Mouse (Mus musculus): ENCODE measurements around the gene Ptgdr2.

The Ptgdr2 gene

GRCm38 (mm10) chr19:10930641-10931040 is 6.3 kb upstream of the Ptgdr2 start:
- DNase-seq (ENCODE audit: extremely low spot score) = no peak

GRCm38 (mm10) chr19:10935029-10935428 is 1.9 kb upstream of the Ptgdr2 start:
- peak; percentile 17 for DNase-seq (ENCODE audit: extremely low spot score)

- DNase-seq (ENCODE audit: extremely low spot score) = no peak
These were observed 883 bp upstream of the Ptgdr2 start for GRCm38 (mm10) chr19:10936077-10936476.

- no peak for DNase-seq (ENCODE audit: extremely low spot score)
These were observed 1.8 kb downstream of the Ptgdr2 start for GRCm38 (mm10) chr19:10938771-10939170.

GRCm38 (mm10) chr19:10940097-10940800 is 3.3 kb downstream of the Ptgdr2 start:
- DNase-seq (ENCODE audit: extremely low spot score) = peak; percentile 89

- DNase-seq (ENCODE audit: extremely low spot score) = no peak
These were observed 4.0 kb downstream of the Ptgdr2 start for GRCm38 (mm10) chr19:10940801-10941457.

- DNase-seq (ENCODE audit: extremely low spot score) = no peak
These were observed 7.0 kb downstream of the Ptgdr2 start for GRCm38 (mm10) chr19:10943955-10944354.

GRCm38 (mm10) chr19:10946506-10946905 is 9.5 kb downstream of the Ptgdr2 start:
- DNase-seq (ENCODE audit: extremely low spot score) = no peak

- DNase-seq (ENCODE audit: extremely low spot score) = no peak
These were observed 10.3 kb downstream of the Ptgdr2 start for GRCm38 (mm10) chr19:10947219-10947618.

- no peak for DNase-seq (ENCODE audit: extremely low spot score)
These were observed 11.5 kb downstream of the Ptgdr2 start for GRCm38 (mm10) chr19:10948416-10948815.

GRCm38 (mm10) chr19:10949112-10949511 is 12.2 kb downstream of the Ptgdr2 start, which contains the start of gene Ccdc86:
TSS of gene Ccdc86 (minus strand) at chr19:10949266.
- peak; percentile 95 for DNase-seq (ENCODE audit: extremely low spot score)

- DNase-seq (ENCODE audit: extremely low spot score) = no peak
These were observed 12.6 kb downstream of the Ptgdr2 start for GRCm38 (mm10) chr19:10949558-10949957.

- DNase-seq (ENCODE audit: extremely low spot score) = no peak
These were observed 15.3 kb downstream of the Ptgdr2 start for GRCm38 (mm10) chr19:10952021-10952939.

- DNase-seq (ENCODE audit: extremely low spot score) = peak; percentile 75
These were observed 22.4 kb downstream of the Ptgdr2 start for GRCm38 (mm10) chr19:10959085-10959977.

GRCm38 (mm10) chr19:10959978-10960346 is 23.0 kb downstream of the Ptgdr2 start:
- no peak for DNase-seq (ENCODE audit: extremely low spot score)

GRCm38 (mm10) chr19:10965721-10966120 is 28.8 kb downstream of the Ptgdr2 start:
- DNase-seq (ENCODE audit: extremely low spot score) = no peak

- no peak for DNase-seq (ENCODE audit: extremely low spot score)
These were observed 31.6 kb downstream of the Ptgdr2 start for GRCm38 (mm10) chr19:10968578-10968977.

- DNase-seq (ENCODE audit: extremely low spot score) = no peak
These were observed 33.5 kb downstream of the Ptgdr2 start for GRCm38 (mm10) chr19:10970457-10970856.

GRCm38 (mm10) chr19:10972660-10973059 is 35.7 kb downstream of the Ptgdr2 start:
- DNase-seq (ENCODE audit: extremely low spot score) = no peak

GRCm38 (mm10) chr19:10973187-10973586 is 36.2 kb downstream of the Ptgdr2 start:
- no peak for DNase-seq (ENCODE audit: extremely low spot score)

- no peak for DNase-seq (ENCODE audit: extremely low spot score)
These were observed 37.4 kb downstream of the Ptgdr2 start, which contains the start of gene Ms4a10 for GRCm38 (mm10) chr19:10974238-10974865. TSS of gene Ms4a10 (minus strand) at chr19:10974670.

Data from embryo, embryonic 9.5 days (tissue).